Mouse (Mus musculus) liver, postnatal 0 days (tissue): ENCODE measurements around the gene Bcl7c. TPM values are rescaled to one million over a fixed set of nuclear protein-coding genes. Genes with fewer than 3 reads are reported as not detected.

Experiments used
- ATAC-seq: fragments of 200-750 bp; cut with Nextera tagmentation; 2 replicates; pipeline ENCODE4 v1.8.0; 2017; ENCODE audit warnings: mild to moderate bottlenecking, moderate library complexity
- DNase-seq: peaks from one replicate; pipeline ENCODE4 v3.0.0-alpha.2; 2016
- H3K27ac ChIP-seq: fragments of 300-500 bp; sonication (generic); 2 replicates; pipeline ENCODE4 v1.5.1; 2014; ENCODE audit warnings: antibody characterized with exemption, moderate library complexity, mild to moderate bottlenecking, low read depth
- H3K27me3 ChIP-seq: fragments of 300-500 bp; sonication (generic); 2 replicates; pipeline ENCODE4 v1.6.1; 2014; ENCODE audit warnings: low read length, control low read depth, mixed read lengths; ENCODE audit not compliant: insufficient read depth
- H3K36me3 ChIP-seq: fragments of 300-500 bp; sonication (generic); replicated peaks from 2 replicates; pipeline ENCODE4 v1.6.1; 2014; ENCODE audit warnings: mild to moderate bottlenecking, control low read depth, low read length, moderate library complexity, mixed read lengths; ENCODE audit not compliant: insufficient read depth
- H3K4me1 ChIP-seq: fragments of 300-500 bp; sonication (generic); 2 replicates; pipeline ENCODE4 v1.6.1; 2014; ENCODE audit warnings: antibody characterized with exemption, mild to moderate bottlenecking, control low read depth; ENCODE audit not compliant: insufficient read depth
- H3K4me2 ChIP-seq: fragments of 300-500 bp; sonication (generic); 2 replicates; pipeline ENCODE4 v1.6.1; 2014; ENCODE audit warnings: low read depth, mild to moderate bottlenecking, low read length, moderate library complexity, mixed read lengths
- H3K4me3 ChIP-seq: fragments of 300-500 bp; sonication (generic); 2 replicates; pipeline ENCODE4 v1.5.1; 2014; ENCODE audit warnings: low read depth, low read length
- H3K9ac ChIP-seq: fragments of 300-500 bp; sonication (generic); replicated peaks from 2 replicates; pipeline ENCODE4 v1.6.1; 2014; ENCODE audit warnings: mild to moderate bottlenecking, moderate library complexity
- H3K9me3 ChIP-seq: fragments of 300-500 bp; sonication (generic); 2 replicates; pipeline ENCODE4 v1.6.1; 2016; ENCODE audit warnings: mild to moderate bottlenecking, control low read depth, low read length, mixed read lengths
- CTCF ChIP-seq: sonication (generic); IDR thresholded peaks from 2 replicates; pipeline ENCODE4 v1.5.1; 2016; ENCODE audit warnings: antibody characterized with exemption, low read depth
- EP300 ChIP-seq: IDR thresholded peaks from 2 replicates; pipeline ENCODE4 v1.6.1; 2016; ENCODE audit warnings: antibody characterized with exemption, low read depth, mild to moderate bottlenecking
- WGBS: fragments of 180-500 bp; shearing (Covaris S2); extraction: QIAGEN DNeasy Blood & Tissue Kit; methylation state at CpG from one replicate; pipeline ENCODE4 v1.1.7; 2014; ENCODE audit not compliant: insufficient replicate concordance; 5-methylcytosine and 5-hydroxymethylcytosine counted together
- polyA plus RNA-seq: library from polyadenylated mRNA; unstranded; fragments of >200 nt; fragmentation: Nextera tagmentation; extraction: Ambion mirVana; gene quantifications from 2 replicates; pipeline ENCODE4 v1.2.1, GENCODE M21; 2015

Gene Bcl7c
- polyA plus RNA-seq, 1 experiment from 2014 or later = 20.1 TPM

GRCm38 (mm10) chr7:127689626-127690280 lies 19.0 kb downstream of the Bcl7c start:
- DNase-seq (no peak), ATAC-seq (no peak)
- TF ChIP-seq CTCF (no peak), EP300 (no peak)
- H3K27ac ChIP-seq = no peak overlapping the region
- no peaks in the 10 kb centered on the region for H3K27me3 ChIP-seq
- H3K4me3 ChIP-seq = no peak overlapping the region
- 68% methylated on average over 9 of the region's 9 CpGs for WGBS
- H3K9ac ChIP-seq = no peak overlapping the region
- H3K4me2 ChIP-seq = no peak overlapping the region
- H3K36me3 ChIP-seq = no peaks in the 10 kb centered on the region
- H3K9me3 ChIP-seq = no peaks in the 10 kb centered on the region
- no peaks in the 10 kb centered on the region for H3K4me1 ChIP-seq

- Histone ChIP-seq H3K9me3 (no peaks in the 10 kb centered on the region), H3K36me3 (no peaks in the 10 kb centered on the region), H3K27me3 (no peaks in the 10 kb centered on the region), H3K27ac (no peak overlapping the region), H3K4me3 (no peak overlapping the region), H3K4me1 (no peaks in the 10 kb centered on the region), H3K4me2 (no peak overlapping the region), H3K9ac (no peak overlapping the region)
- WGBS = 87% methylated on average over 7 of the region's 7 CpGs
- ATAC-seq (no peak), DNase-seq (no peak)
- no peak for TF ChIP-seq CTCF
- no peak for TF ChIP-seq EP300
These were observed 19.8 kb downstream of the Bcl7c start for GRCm38 (mm10) chr7:127688935-127689334.

- no peak for ATAC-seq
- no peaks in the 10 kb centered on the region for H3K27me3 ChIP-seq
- H3K4me1 ChIP-seq = no peaks in the 10 kb centered on the region
- no peak overlapping the region for H3K4me3 ChIP-seq
- 67% methylated on average over 11 of the region's 11 CpGs for WGBS
- H3K27ac ChIP-seq = no peak overlapping the region
- DNase-seq = no peak
- TF ChIP-seq EP300 (no peak), CTCF (no peak)
- H3K9ac ChIP-seq = no peak overlapping the region
- no peaks in the 10 kb centered on the region for H3K9me3 ChIP-seq
- no peak overlapping the region for H3K4me2 ChIP-seq
- no peaks in the 10 kb centered on the region for H3K36me3 ChIP-seq
These were observed 21.8 kb downstream of the Bcl7c start for GRCm38 (mm10) chr7:127686740-127687449.

- ATAC-seq (no peak), DNase-seq (no peak)
- Histone ChIP-seq H3K9ac (no peak overlapping the region), H3K27ac (no peak overlapping the region), H3K36me3 (no peaks in the 10 kb centered on the region), H3K27me3 (no peaks in the 10 kb centered on the region), H3K4me2 (no peak overlapping the region), H3K4me3 (no peak overlapping the region), H3K9me3 (no peaks in the 10 kb centered on the region), H3K4me1 (0 out of 2 replicates have a peak, but pooled peaks cover 3% of the 10 kb centered on the region)
- 82% methylated on average over 14 of the region's 14 CpGs for WGBS
- TF ChIP-seq CTCF = no peak
- no peak for TF ChIP-seq EP300
These were observed 23.3 kb downstream of the Bcl7c start for GRCm38 (mm10) chr7:127685304-127686018.

GRCm38 (mm10) chr7:127681888-127682553 lies 26.7 kb downstream of the Bcl7c start:
- no peaks in the 10 kb centered on the region for H3K27me3 ChIP-seq
- H3K4me2 ChIP-seq = no peak overlapping the region
- ATAC-seq (no peak), DNase-seq (no peak)
- H3K36me3 ChIP-seq = no peaks in the 10 kb centered on the region
- no peaks in the 10 kb centered on the region for H3K9me3 ChIP-seq
- WGBS = 60% methylated on average over 8 of the region's 8 CpGs
- no peak overlapping the region for H3K4me3 ChIP-seq
- TF ChIP-seq CTCF (no peak), EP300 (no peak)
- H3K27ac ChIP-seq = no peak overlapping the region
- 0 out of 2 replicates have a peak, but pooled peaks cover 3% of the 10 kb centered on the region for H3K4me1 ChIP-seq
- H3K9ac ChIP-seq = no peak overlapping the region

GRCm38 (mm10) chr7:127680541-127680940 lies 28.2 kb downstream of the Bcl7c start:
- 0 out of 2 replicates have a peak, but pooled peaks cover 3% of the 10 kb centered on the region for H3K4me1 ChIP-seq
- no peaks in the 10 kb centered on the region for H3K36me3 ChIP-seq
- WGBS = 89% methylated on average over 13 of the region's 13 CpGs
- H3K9me3 ChIP-seq = no peaks in the 10 kb centered on the region
- DNase-seq (no peak), ATAC-seq (no peak)
- no peak overlapping the region for H3K9ac ChIP-seq
- no peak overlapping the region for H3K4me3 ChIP-seq
- no peaks in the 10 kb centered on the region for H3K27me3 ChIP-seq
- H3K4me2 ChIP-seq = no peak overlapping the region
- no peak for TF ChIP-seq EP300
- TF ChIP-seq CTCF = no peak
- no peak overlapping the region for H3K27ac ChIP-seq
